Mouse (Mus musculus) erythroid progenitor cell, adult 5-6 weeks (primary cell): ENCODE data around the gene Fhit. TPM values are rescaled to one million over a fixed set of nuclear protein-coding genes. Genes with fewer than 3 reads are reported as not detected.
A peak's percentile ranks its signal among the peaks of the same experiment; 100 is the strongest.

Experiments
- ATAC-seq: replicated peaks from 2 replicates; pipeline ENCODE4 v1.8.0; 2016; ENCODE audit warnings: moderate number of reproducible peaks, mild to moderate bottlenecking, moderate TSS enrichment, inconsistent platforms; ENCODE audit not compliant: poor library complexity, low FRiP score, severe bottlenecking
- total RNA-seq, 2 experiments: library from RNA; stranded (forward) in 1 of 2; stranded (reverse) in 1 of 2; fragments of 150-400 nt in 1 of 2; fragments of 186-747, 209-891 nt in 1 of 2; gene quantifications; 2 replicates each; pipeline versions ENCODE4 v1.2.3 to v1.2.4; 2015 to 2017; ENCODE audit warnings: low replicate concordance in 2 of 2

The Fhit gene
- total RNA-seq, 2 experiments from 2014 or later, result not detected

DNA sequence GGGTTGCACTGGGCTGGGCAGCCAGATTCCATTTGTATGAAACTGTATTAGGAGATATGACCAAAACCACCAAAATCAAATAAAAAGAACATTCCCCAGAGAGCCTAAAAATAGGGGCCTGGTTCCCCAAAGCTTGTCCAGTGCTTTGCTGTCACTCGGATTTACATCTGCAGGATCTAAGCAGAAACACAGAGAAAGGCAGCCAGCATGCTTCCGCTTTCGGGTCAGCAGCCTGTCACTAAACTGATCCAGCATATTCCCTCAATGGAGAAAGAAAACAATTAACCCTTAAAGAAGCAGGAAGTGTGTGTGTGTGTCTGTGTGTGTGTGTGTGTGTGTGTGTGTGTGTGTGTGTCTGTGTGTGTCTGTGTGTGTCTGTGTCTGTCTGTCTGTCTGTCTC, 615.9 kb downstream of the Fhit start:
- ATAC-seq, result no peak

DNA sequence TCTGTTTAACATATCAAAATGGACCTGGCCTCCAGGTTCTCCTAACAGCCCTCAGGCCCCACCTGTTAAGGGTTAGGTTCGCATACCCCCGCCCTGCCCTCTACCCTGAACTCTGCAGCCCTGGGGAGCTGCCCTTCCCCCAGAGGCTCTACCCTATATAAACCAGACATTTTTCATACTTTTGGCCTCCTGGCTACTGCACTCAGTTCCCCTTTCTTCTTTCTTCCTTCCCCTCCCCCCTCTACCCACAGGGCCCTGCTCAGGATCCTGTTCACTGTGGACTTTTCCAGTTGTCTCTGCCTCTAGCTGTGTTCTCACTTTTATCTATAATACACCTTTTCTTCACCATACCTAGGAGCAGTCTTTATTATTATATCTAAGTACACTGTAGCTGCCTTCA, 627.0 kb downstream of the Fhit start:
- no peak for ATAC-seq

DNA sequence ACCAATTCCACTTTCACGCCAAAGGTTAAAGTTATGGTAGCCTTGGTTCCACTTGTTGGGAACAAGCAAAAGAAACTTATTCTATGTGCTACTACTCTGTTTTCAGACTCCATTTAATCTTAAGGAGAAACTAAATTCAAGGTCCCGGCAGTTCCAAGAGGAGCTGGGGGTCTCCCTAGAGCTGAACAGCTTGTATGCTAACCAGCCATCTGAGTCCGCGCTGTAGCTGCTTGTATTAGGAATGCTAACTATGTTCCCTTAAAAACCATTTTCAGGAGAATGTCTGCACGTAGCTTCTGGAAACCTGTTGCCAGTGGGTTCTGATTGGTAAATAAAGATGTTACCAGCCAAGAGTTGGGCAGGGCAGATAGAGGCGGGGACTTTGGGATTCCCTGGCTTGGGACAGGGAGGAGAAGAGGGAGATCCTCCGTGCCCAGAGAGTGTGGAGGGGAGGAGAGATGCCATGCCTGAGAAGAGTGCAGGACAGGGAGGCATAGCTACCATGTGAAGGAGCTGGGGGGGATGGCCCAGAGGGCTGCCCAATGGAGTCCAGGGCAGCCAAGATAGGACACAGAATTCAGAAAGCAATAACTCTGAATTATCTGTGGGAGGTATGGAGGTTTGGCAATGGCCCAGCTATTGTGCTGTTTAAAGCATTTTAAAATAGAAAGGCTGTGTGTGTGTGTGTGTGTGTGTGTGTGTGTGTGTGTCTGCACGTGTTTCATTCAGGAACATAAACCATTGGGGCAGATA, 629.9 kb downstream of the Fhit start:
- ATAC-seq, result no peak

DNA sequence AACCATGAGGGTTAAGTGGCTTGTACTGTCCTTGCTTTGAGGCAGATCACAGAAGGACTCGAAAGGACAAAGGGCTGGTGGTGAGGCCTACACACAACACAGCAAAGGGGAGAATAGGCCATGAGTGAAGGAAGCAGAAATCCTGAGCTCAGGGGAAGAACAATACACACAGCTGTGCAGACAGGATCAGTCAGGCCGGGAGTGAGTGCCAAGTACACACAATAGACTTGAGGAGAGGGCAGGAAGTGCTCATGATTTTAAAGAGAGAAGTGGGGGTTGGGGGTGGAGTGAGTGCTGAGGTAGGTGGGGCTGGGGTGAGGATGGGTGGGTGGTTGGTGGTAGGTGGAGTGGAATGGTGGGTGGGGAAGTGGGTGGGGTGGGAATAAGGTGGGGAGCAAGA, 635.0 kb downstream of the Fhit start:
- no peak for ATAC-seq

DNA sequence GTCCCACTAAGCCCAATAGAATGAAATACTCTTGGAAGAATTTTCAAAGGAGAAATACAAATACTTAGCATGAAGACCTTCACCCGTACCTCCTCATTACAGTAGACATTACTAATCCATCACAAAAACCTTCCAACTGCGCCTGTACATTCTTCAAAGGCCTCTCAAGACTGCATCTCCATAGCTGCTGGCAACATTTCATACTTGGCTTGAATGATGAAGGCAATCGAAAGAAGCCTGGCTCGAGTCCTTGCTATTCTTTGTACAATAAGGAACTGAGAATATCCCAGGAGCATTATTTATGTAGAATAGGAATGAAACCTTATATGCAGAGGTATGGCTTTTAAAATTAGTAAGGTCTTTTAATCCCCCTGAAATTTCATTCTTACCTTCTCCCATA, 636.0 kb downstream of the Fhit start:
- ATAC-seq, result no peak

DNA sequence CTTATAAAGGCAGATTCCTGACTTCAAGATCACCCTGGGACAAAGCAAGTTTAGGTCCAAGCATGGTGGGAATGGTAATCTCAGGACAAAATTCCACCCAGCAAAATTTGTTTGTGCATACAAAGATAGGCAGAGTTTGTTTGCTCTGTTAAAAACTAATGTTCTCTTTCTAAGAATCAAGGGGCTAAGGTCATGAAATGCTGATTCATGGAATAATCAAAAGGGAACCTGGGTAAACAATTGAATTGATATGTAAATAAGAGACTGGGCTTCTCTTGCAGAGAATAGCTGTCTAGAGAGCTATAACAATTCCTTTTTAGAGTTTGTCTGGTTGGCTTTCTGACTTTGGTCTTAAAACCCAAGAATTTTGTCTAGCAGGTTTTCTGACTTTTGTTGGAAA, 647.8 kb downstream of the Fhit start:
- no peak for ATAC-seq

DNA sequence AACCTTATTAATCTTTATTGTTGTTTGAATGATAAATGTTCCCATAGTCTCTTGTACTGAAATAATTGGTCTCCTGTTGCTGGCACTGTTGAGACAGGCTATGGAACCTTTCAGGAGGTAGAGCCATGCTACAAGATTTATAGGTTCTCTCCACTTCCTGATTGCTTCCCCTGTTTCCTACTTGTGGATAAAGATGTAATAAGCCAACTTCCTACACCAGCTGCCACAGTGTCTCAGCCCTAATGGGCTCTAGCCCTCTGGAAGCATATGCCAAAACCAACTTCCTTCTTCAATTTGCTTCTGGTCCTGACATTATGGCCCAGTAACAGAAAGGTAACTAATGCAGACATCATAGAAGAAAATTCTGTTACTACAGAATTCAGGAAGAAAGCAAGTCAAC, 652.6 kb downstream of the Fhit start:
- ATAC-seq, result no peak

DNA sequence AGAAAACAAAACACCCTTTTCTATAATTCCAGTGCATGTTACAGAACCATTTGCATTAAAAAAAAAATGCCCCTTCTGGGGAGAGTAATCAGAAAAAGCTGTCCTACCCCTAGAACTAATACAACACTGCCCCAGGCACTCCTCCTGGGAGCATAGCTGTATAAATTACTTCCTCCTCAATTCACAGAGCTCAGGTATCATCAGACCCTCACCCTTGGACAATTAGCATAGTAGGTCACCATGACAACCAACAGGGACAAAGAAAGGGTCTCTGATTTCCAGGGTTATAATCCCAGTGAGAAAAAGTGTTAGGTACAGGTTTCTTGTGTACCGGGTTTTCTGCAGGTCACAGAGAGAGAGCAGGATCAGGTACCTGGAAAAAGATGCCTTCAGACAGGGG, 654.3 kb downstream of the Fhit start:
- ATAC-seq, result no peak

DNA sequence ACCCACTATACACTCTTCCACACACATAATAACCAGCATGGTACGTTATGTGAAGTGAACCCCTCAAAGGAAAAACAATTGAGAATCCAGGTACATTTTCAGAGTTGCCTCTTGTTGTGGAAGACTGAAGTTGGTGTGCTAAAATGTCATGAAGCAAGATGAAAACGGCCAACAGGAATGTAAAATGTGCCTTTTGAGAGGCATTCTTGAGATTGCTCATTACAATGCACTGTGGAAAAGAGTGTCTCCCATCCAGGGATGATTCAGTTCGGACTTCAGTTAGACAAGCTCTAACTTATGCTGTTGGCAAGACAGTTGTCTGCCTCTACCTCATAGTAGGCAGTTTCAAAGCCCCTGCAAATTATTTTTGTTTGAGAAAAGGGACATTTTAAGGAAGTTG, 676.0 kb downstream of the Fhit start:
- ATAC-seq, result no peak

DNA sequence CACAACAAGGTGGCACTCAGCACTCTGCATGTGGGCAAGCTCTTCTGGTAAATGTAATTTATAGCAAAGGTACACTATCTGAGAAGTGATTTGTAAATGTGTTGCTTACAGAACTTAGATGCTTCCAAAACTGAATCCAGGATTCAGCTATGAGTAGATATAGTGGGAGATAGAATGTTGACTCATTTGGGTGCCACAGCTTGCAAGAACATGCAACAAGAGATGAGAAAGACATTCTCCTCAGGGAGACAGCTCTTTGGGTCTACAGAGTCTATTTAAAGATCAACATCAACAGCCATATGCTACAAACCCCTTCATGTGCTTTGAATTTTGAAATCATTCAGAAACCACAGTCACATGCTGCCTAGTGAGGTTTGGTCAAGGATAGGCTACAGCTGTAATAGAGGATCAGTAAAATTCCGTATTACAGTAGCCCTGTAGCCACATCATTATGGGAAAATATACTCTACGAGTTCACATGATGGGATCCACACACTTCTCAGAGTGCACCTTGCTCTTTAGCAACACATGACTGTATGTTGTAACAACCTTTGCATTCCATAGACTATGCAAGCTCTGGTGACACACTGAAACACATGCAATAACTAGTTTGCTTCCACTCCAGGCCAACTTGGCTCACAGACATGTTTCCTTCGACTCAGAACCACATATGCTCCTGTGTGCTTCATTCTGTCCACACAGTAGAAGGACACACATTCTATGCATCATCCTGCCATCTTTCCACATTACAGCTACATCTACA, 678.8 kb downstream of the Fhit start:
- no peak for ATAC-seq

DNA sequence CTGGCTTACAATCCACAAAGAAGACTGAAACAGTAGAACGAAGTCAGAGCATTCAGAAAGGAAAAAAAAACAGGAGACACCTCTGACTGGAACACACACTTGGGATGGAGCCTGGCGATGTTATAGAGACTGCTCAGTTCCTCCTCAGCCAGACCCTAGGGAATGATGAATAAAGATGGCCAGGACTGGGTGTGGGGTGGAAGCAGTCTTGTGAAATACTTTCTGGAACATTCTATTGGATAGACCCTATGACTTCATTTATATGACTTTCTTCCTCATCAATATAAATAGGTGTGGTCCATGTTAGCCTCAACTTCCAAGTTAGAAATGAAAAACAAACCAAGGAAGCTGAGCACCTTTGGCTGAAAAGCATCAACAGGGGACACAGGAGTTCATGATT, 680.5 kb downstream of the Fhit start:
- no peak for ATAC-seq

DNA sequence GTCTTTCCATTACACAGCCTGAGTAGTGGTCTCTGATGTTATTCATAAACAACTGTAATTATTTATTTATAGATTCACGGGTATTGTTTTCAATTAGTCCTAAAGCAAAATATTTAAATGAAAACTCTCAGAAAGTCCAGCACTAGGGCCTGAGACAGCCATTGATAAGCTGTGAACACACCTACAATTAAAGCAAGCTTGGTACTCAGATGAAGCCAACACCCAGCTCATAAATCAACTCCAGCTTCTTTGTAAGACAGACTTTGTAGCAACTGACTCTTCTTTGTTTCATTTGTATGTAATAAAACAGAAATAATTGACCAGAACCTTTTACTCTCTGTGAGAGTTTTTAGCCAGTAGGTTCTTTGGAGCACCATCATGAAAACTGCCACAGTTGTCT, 681.2 kb downstream of the Fhit start:
- ATAC-seq, result no peak

DNA sequence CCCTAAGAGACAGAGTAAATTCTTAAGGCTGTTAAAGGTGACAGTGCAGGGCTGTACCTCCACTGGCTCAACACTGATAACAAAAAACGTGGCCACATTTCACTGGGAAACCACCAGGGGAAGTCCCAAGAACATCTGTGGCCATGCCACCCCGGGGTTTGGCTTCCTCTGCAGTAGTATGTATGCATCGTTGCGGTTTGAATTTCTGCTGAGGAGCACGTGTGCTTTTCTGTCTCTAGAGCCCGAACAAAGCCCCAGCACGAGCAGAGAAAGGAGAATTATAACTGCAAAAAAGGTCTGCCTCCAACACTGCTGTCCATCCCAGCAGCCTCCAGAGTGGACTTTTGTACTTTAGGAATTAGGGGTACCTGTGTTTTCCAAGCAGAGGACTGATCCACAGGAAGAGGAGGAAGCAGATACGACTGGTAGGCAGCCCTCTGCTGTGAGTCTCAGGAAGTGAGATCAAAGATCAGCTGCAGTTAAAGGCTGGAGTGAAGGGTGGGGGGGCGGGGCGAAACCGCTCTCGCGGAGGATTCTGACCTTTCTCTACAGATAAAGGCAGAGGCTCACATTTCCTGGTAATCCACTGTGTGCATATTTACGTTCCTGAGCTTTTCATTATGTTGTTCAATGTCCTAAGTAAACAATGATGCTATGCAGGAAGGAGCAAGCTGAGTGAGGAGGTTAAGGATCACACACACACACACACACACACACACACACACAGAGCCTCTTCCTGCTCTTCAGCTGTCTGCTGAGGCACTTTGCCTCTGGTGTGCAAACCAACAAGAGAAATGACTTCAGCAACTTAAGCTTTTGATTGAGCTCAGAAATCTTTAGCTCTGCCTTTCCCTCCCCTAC, 708.6 kb downstream of the Fhit start:
- ATAC-seq, result peak; percentile 25; the same call in 1 of the 2 replicates

DNA sequence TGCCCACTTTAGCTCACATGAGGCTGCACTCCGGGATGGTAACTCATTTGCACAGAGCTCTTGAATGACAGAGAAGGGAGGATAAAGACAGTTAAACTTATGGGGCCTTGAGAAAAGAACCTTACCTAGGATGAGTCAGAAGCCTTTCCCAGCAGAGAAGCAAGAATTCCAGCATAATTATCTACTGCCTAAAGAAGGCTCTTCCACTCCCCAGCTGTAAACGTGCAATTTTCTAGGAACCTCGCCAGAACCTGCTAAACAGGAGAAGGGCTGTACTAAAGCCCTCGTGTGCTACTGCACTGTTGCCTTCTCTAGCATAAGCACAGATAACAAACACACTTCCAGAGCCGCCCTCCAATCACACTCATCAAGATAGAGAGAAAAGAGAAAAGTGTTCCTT, 709.6 kb downstream of the Fhit start:
- no peak for ATAC-seq

DNA sequence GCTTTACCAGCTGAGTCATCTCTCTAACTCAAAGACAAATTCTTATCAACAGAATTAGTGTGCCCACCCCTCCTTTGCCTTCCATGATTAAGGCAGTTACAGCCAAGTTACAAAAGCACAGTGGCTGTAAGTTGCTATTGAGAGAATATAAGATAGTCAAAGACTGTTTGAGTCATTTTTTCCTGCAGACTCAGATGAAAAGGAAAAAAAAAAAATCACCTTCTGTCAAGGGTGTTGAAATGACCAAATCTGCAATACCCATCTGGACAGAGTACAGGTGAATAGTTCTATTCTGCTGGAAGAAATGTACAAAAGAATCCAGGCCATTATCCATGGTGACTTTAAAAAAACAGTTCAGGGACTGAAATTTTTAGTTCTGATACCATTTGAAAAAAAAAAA, 716.5 kb downstream of the Fhit start:
- ATAC-seq, result no peak

DNA sequence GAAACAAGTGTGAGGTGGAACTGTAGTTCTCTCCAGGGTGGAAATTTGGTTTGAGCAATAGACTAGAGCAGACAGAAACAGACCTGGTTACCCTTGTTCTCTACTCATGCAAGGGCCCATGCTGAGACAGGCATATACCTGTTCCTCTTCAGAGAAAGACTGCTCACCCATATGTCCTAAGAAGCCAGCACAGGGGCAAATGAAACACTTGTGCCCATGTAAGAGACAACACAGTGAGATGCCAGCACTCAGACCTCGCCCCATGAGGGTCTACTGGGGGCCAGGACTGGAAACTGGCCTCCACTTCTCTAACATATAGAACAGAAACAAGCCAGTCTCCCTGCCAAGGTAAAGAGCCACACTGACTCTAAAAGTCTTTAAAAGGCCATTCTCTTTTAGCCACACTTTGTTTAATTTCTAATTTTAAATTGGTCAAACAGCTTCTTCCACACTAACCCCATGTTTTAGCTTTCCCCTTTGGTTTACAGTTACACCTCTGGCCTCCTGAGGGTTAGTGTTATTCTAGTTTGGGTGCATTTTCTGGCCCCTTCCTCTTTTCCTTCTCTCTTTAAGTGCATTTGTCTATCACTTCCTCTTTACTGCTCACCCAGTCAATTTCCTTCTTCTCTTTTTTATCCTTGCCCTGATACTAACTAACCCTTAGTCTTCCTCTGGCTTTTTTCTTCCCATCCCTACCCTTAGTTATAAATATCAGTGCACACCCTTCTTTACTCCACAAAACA, 722.7 kb downstream of the Fhit start:
- ATAC-seq, result no peak

DNA sequence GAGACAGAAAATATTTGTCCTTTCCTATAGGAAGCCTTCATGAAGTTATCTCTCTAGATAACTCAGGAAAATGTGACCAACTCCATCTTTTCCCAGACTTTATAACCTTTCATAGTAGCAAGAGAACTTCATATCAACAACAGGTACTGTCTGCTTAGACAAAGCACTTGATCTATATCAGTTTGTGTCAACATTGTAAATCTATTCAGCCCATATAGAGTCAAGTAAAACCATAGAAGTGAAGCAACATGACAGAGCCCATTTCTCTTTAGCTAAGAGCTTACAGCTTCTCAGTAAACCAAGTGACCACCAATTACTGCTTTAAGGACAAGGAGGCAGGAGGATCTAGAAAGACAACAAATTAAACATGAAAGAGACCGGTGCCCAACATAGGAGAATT, 725.6 kb downstream of the Fhit start:
- ATAC-seq, result no peak

DNA sequence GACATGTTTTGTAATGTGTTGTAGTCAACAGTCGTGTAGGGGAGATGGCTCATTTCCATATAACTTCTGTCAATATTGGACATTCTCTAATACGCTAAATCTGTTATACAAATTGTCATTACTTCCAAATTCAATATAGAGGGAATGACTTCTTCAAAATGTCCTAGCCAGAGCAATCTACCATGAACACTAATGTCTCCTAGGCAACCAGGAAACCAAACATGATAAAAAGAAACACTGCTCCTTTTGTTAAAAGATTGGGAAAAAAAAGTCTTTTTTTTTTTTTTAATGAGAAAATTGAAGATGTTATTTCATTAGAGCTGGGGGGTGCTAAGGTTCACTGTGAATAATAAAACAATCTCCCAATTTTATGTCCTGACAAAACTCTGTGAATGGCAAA, 729.3 kb downstream of the Fhit start:
- ATAC-seq, result no peak

DNA sequence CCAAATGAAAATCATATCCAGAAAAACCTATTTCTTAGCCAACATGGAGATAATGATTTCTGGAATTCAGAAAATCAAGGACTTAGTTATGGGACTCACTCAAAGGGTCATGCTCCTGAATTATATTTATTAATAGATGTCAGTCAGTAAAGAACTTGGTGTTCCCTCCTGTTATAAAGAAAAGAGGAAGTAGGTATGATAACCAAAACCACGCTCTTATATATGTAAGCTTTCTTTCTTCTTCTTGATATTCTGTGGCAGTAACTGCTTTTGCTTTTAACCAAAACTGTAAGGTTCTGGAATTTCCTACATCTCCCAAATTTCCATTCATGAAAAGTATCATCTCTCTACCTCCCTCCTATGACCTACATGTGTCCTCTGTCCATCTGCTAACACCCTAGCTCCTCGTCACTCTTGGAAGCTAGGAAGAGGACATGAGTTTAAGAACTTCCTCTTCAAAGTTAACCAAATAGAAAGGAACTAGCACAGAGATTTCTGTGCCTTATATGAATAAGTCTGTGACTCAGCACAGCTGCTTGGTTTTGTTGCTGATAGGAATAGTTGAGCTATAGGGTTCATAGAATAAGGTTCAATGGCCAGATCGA, 731.3 kb downstream of the Fhit start:
- ATAC-seq, result no peak

DNA sequence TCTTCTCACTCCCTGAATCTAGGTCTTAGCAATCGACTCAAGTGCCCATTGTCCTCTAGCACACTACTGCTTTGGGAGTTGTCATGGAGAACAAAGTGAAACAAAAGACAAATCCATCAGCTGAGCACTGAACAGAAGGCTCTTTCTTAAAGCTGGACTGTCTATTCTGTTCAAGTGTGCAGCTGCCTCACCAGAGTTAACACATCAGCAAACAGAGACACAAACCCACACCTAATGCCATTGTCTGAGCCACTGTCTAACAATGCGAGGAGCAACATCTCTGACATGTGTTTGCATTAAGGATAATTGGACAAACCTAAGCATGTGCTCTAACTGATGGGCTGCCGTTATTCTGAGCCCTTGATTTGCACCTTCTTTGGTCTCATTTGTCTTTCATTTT, 738.3 kb downstream of the Fhit start:
- no peak for ATAC-seq
